Mouse (Mus musculus): Measurements from ENCODE around the gene Upp2. TPM values are rescaled to one million over a fixed set of nuclear protein-coding genes. Genes with fewer than 3 reads are reported as not detected.

Upp2 gene
- polyA plus RNA-seq, 1 experiment: 3.5 TPM

DNA sequence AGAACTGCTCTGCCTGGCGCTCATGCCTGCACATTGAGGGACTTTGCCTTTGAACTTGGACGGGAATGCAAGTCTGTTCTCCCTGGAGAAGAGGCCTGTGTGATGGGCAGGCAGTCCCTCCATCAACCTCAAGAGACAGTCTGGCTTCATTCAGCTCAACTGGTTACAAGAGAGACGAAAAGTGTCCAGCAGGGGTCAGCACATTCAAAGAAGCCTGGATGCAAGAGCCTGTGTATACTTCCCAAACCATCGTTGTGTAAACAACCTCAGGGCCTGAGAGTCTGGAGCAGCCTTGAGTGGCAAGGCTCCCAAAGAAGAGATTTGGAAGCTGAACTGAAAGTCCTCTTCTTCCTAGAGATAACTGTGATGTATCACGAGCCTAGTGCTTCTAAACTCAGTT lies 132.8 kb downstream of the Upp2 start:
- Histone ChIP-seq H3K4me3 (ENCODE audit: insufficient read depth, low read length) (no peak overlapping the region), H3K27ac (ENCODE audit: insufficient read depth, low read depth, low read length) (no peak overlapping the region), H3K4me1 (ENCODE audit: control insufficient read depth, insufficient read depth, low read length) (no peaks in the 10 kb centered on the region)
- TF ChIP-seq CTCF (IDR thresholded peaks at IDR 0.05; ENCODE audit: low read depth, low read length): peak; percentile 52
- no peak for TF ChIP-seq POLR2A (IDR thresholded peaks at IDR 0.05; ENCODE audit: borderline replicate concordance, low read depth, low read length)

DNA sequence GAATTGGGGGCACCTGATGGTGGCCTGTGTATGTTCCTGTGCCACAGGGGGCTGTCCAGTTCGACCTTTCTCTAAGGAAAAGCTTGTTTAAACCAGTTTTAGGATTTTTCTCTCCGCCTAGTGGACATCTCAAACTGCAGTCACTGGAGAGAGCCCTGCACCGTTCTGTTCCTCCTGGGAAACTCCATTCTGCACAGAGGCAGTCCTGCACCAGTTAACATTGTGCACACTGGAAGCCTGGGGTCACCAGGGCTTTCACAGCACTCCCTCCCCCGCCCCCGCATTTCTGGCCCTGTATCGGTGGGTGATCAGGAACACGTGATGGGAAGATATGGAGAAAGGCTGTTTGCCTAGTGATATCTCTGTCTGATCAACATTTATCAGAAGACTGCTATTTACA lies 133.3 kb downstream of the Upp2 start:
- no peak overlapping the region for H3K27ac ChIP-seq (ENCODE audit: insufficient read depth, low read depth, low read length)
- H3K4me3 ChIP-seq (ENCODE audit: insufficient read depth, low read length): no peak overlapping the region
- H3K4me1 ChIP-seq (ENCODE audit: control insufficient read depth, insufficient read depth, low read length): no peaks in the 10 kb centered on the region
- TF ChIP-seq CTCF (IDR thresholded peaks at IDR 0.05; ENCODE audit: low read depth, low read length): no peak
- TF ChIP-seq POLR2A (IDR thresholded peaks at IDR 0.05; ENCODE audit: borderline replicate concordance, low read depth, low read length): no peak

DNA sequence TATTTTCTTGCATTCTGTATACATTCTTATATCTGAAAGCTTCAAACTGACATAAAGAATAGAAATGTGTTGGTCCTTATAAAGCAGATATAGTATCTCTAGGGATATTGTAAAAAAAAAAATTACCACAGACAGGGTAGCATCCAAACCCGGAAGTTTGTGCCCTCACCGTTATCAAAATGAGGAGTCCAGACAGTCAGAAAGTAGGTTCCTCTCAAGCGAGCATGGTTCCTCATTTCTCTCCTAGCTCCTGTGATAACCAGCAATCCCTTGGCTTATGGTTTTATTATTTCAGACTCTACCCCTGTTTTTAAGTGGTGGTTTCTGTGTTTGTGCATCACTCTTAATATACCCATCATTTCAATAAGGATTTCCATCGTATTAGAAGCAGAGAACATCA lies 134.5 kb downstream of the Upp2 start:
- Histone ChIP-seq H3K4me3 (ENCODE audit: insufficient read depth, low read length) (no peak overlapping the region), H3K4me1 (ENCODE audit: control insufficient read depth, insufficient read depth, low read length) (no peaks in the 10 kb centered on the region), H3K27ac (ENCODE audit: insufficient read depth, low read depth, low read length) (no peak overlapping the region)
- TF ChIP-seq CTCF (IDR thresholded peaks at IDR 0.05; ENCODE audit: low read depth, low read length) (no peak), POLR2A (IDR thresholded peaks at IDR 0.05; ENCODE audit: borderline replicate concordance, low read depth, low read length) (no peak)

DNA sequence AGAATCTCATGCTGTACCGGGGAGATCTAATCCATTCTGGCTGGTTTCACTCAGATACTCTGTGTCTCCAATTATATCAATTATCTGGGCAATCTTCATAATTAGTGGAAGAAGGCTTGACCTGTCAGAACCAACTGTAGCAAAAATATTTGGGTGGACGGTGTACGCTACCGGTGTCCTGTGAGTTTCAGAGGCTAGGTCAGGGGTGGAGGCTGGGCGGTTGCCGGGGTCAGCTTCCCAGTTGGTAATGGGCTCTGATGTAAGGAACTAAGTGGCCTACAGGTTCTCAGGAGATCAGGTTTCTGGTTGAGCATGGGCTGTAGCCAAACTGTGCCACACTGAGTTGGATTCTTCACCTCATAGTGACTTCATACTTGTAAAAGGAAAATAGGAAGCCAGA lies 136.1 kb downstream of the Upp2 start:
- no peak for TF ChIP-seq CTCF (IDR thresholded peaks at IDR 0.05; ENCODE audit: low read depth, low read length)
- TF ChIP-seq POLR2A (IDR thresholded peaks at IDR 0.05; ENCODE audit: borderline replicate concordance, low read depth, low read length): no peak
- Histone ChIP-seq H3K4me1 (ENCODE audit: control insufficient read depth, insufficient read depth, low read length) (no peaks in the 10 kb centered on the region), H3K4me3 (ENCODE audit: insufficient read depth, low read length) (no peak overlapping the region), H3K27ac (ENCODE audit: insufficient read depth, low read depth, low read length) (no peak overlapping the region)

DNA sequence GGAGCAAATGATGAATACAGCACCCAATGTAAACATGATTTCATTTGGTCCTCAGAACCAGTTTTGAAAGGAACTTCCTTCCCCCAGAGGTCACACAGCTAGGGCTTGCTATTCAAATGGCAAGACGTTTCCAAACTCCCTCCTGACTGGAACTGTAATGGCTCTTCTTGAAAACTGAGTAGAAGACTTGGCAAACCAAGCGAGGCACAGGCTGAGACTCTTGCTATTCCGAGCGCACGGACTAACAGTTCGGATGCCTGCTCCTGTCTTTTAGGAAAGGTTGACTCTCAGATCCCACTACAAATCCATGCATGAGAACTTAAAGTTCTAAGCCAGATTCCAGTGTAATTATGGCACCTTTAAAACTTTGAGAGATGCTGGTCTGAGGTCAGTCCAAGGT lies 136.5 kb downstream of the Upp2 start:
- no peak for TF ChIP-seq CTCF (IDR thresholded peaks at IDR 0.05; ENCODE audit: low read depth, low read length)
- TF ChIP-seq POLR2A (IDR thresholded peaks at IDR 0.05; ENCODE audit: borderline replicate concordance, low read depth, low read length): no peak
- Histone ChIP-seq H3K4me1 (ENCODE audit: control insufficient read depth, insufficient read depth, low read length) (no peaks in the 10 kb centered on the region), H3K27ac (ENCODE audit: insufficient read depth, low read depth, low read length) (no peak overlapping the region), H3K4me3 (ENCODE audit: insufficient read depth, low read length) (no peak overlapping the region)

DNA sequence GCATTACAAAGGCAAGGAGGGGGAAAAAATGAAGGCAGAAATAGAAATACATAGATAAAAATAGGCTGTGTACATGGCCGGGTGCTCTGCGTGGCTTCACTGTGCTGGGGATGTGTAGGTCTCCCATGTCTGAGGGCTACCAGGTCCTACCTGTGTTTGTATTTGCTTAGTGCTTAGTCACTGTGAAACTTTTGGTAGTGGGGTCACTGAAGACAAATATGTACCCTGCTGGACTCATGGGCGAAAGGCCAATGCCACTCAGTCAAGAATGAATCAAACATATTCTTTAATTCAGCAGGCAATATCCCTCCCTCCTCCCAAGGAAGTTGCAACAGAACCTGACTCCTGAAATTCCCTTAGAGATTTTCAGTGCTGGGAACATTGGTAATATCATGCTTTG lies 137.5 kb downstream of the Upp2 start:
- no peaks in the 10 kb centered on the region for H3K4me1 ChIP-seq (ENCODE audit: control insufficient read depth, insufficient read depth, low read length)
- TF ChIP-seq CTCF (IDR thresholded peaks at IDR 0.05; ENCODE audit: low read depth, low read length) (no peak), POLR2A (IDR thresholded peaks at IDR 0.05; ENCODE audit: borderline replicate concordance, low read depth, low read length) (no peak)
- H3K27ac ChIP-seq (ENCODE audit: insufficient read depth, low read depth, low read length): no peak overlapping the region
- no peak overlapping the region for H3K4me3 ChIP-seq (ENCODE audit: insufficient read depth, low read length)

DNA sequence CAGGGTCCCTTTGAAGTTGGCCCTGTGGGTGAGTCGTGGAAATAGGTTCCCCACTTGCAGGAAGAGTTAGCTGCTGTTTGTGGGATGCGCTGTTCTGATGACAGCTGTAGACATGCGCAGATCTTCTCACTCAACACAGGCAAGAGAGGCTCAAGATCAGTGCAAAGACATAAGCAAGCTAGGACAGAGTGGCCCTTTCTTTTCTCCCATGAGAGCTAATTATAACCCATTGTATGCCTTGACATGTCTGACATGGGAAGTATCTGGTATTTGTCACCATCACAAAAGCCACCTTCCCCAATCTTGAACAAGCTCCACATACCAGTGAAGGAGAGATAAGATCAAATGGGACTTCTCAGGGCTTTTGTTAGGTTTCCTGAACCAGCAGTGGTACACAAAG lies 140.6 kb downstream of the Upp2 start:
- Histone ChIP-seq H3K27ac (ENCODE audit: insufficient read depth, low read depth, low read length) (no peak overlapping the region), H3K4me3 (ENCODE audit: insufficient read depth, low read length) (no peak overlapping the region), H3K4me1 (ENCODE audit: control insufficient read depth, insufficient read depth, low read length) (no peaks in the 10 kb centered on the region)
- TF ChIP-seq POLR2A (IDR thresholded peaks at IDR 0.05; ENCODE audit: borderline replicate concordance, low read depth, low read length) (no peak), CTCF (IDR thresholded peaks at IDR 0.05; ENCODE audit: low read depth, low read length) (no peak)

DNA sequence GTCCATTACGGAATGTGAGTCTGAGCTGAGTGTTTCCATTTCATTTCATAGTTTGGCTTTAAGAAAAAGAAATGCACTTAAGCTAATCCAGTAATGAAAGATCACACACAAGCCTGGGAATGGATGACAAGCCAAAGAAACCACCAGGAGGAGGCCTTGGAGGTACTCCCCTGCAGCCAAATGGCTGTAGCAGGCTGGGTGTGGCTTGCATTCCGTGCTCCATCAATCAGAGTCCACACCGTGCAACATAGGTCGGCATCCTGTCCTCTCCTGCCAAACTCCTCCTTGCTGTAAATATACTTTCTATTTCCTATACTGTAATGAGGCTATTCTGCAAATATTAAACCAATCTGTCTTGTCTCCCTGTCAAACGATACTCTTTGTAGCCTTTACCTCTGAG lies 143.1 kb downstream of the Upp2 start:
- TF ChIP-seq CTCF (IDR thresholded peaks at IDR 0.05; ENCODE audit: low read depth, low read length): no peak
- no peak for TF ChIP-seq POLR2A (IDR thresholded peaks at IDR 0.05; ENCODE audit: borderline replicate concordance, low read depth, low read length)

DNA sequence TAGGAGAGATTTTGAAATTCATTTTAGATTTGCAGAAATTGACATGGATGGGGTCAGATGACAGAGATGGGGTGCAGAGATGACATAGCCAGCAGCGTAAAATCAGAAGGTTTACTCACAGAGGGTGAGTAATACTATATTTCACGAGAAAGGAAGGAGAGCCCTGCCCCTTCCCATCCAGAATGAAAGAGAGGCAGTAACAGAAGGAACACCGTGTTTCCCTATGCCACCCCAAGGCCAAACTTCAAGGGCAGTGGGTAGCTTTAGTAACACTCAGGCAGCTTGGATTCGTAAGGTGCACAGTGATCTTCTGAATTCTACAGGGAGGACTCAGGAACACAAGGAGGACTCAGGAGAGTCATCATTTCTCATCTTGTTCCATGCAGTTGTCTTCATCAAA lies 144.0 kb downstream of the Upp2 start:
- H3K4me1 ChIP-seq (ENCODE audit: control insufficient read depth, insufficient read depth, low read length): no peaks in the 10 kb centered on the region
- H3K4me3 ChIP-seq (ENCODE audit: insufficient read depth, low read length): no peak overlapping the region
- no peak for TF ChIP-seq CTCF (IDR thresholded peaks at IDR 0.05; ENCODE audit: low read depth, low read length)
- no peak for TF ChIP-seq POLR2A (IDR thresholded peaks at IDR 0.05; ENCODE audit: borderline replicate concordance, low read depth, low read length)
- no peak overlapping the region for H3K27ac ChIP-seq (ENCODE audit: insufficient read depth, low read depth, low read length)

More for the DNA sequence above, 143.1 kb downstream of the Upp2 start:
- no peak overlapping the region for H3K4me3 ChIP-seq (ENCODE audit: insufficient read depth, low read length)
- H3K4me1 ChIP-seq (ENCODE audit: control insufficient read depth, insufficient read depth, low read length): no peaks in the 10 kb centered on the region
- no peak overlapping the region for H3K27ac ChIP-seq (ENCODE audit: insufficient read depth, low read depth, low read length)

DNA sequence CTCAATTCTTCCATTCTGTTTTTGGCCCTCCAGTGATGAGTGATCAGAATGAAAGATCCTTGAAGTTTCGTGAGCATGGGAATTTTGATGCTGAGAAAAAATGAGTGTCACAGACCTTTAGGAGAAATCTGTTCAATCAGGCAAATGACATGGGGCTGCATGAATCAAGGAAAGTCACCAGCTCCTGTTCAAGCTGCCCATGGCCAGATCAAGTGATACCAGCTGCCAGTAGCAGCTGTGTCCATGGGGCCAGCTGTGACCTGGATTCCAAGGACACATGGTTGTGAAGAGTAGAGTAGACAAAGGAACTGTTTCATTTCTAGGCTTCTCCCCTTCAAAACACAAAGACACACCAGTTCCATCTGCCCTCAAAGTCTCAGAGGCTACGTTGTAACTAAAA lies 144.4 kb downstream of the Upp2 start:
- Histone ChIP-seq H3K4me1 (ENCODE audit: control insufficient read depth, insufficient read depth, low read length) (no peaks in the 10 kb centered on the region), H3K4me3 (ENCODE audit: insufficient read depth, low read length) (no peak overlapping the region), H3K27ac (ENCODE audit: insufficient read depth, low read depth, low read length) (no peak overlapping the region)
- no peak for TF ChIP-seq POLR2A (IDR thresholded peaks at IDR 0.05; ENCODE audit: borderline replicate concordance, low read depth, low read length)

DNA sequence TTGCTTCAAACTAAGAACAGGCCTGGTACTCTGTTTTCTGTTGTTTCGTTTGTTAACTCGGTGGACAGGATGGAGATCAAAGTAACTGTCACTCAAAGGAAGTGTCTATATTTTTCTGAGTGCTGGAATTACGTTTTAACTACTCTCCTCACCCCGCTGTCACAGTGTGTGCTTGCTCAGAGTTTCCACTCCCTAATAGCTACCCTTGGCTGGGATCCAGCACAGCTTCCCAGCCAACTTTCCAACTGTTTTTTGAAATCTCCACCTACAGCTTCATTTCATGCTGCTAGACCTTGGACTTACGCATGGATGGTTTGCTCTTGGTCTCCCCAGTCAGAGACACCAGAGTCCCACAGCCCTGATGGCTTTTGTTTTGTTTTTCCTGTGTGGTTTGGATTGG lies 144.8 kb downstream of the Upp2 start:
- Histone ChIP-seq H3K27ac (ENCODE audit: insufficient read depth, low read depth, low read length) (no peak overlapping the region), H3K4me3 (ENCODE audit: insufficient read depth, low read length) (no peak overlapping the region)
- TF ChIP-seq CTCF (IDR thresholded peaks at IDR 0.05; ENCODE audit: low read depth, low read length) (no peak), POLR2A (IDR thresholded peaks at IDR 0.05; ENCODE audit: borderline replicate concordance, low read depth, low read length) (no peak)

More for the DNA sequence above, 144.8 kb downstream of the Upp2 start:
- H3K4me1 ChIP-seq (ENCODE audit: control insufficient read depth, insufficient read depth, low read length): no peaks in the 10 kb centered on the region

Data from bone marrow macrophage, adult 2 months (primary cell).